Mouse (Mus musculus) heart, postnatal 0 days (tissue): ENCODE results near the gene Rad9b. TPM values are rescaled to one million over a fixed set of nuclear protein-coding genes. Genes with fewer than 3 reads are reported as not detected.

Source experiments
- ATAC-seq: fragments of 200-750 bp; cut with Nextera tagmentation; 2 replicates; pipeline ENCODE4 v1.8.0; 2017; ENCODE audit warnings: low read depth, moderate number of reproducible peaks, moderate library complexity; ENCODE audit not compliant: insufficient read depth
- DNase-seq: peaks from one replicate; pipeline ENCODE4 v3.0.0-alpha.2; 2016; ENCODE audit warnings: low spot score
- H3K27ac ChIP-seq: fragments of 300-500 bp; sonication (generic); 2 replicates; pipeline ENCODE4 v1.5.1; 2014; ENCODE audit warnings: low read depth, mild to moderate bottlenecking
- H3K27me3 ChIP-seq: fragments of 300-500 bp; sonication (generic); 2 replicates; pipeline ENCODE4 v1.6.1; 2014; ENCODE audit warnings: low read length, mixed read lengths; ENCODE audit not compliant: control insufficient read depth, insufficient read depth
- H3K36me3 ChIP-seq: fragments of 300-500 bp; sonication (generic); replicated peaks from 2 replicates; pipeline ENCODE4 v1.6.1; 2014; ENCODE audit warnings: low read length, mixed read lengths; ENCODE audit not compliant: control insufficient read depth, insufficient read depth
- H3K4me1 ChIP-seq: fragments of 300-500 bp; sonication (generic); 2 replicates; pipeline ENCODE4 v1.6.1; 2014; ENCODE audit warnings: antibody characterized with exemption; ENCODE audit not compliant: control insufficient read depth, insufficient read depth
- H3K4me2 ChIP-seq: fragments of 300-500 bp; sonication (generic); 2 replicates; pipeline ENCODE4 v1.6.1; 2014; ENCODE audit warnings: low read depth, mild to moderate bottlenecking, low read length, moderate library complexity
- H3K4me3 ChIP-seq: fragments of 300-500 bp; sonication (generic); 2 replicates; pipeline ENCODE4 v1.5.1; 2014; ENCODE audit warnings: low read depth, low read length
- H3K9ac ChIP-seq: fragments of 300-500 bp; sonication (generic); replicated peaks from 2 replicates; pipeline ENCODE4 v1.6.1; 2014; ENCODE audit warnings: low read depth, low read length, mixed read lengths
- H3K9me3 ChIP-seq: fragments of 300-500 bp; sonication (generic); replicated peaks from 2 replicates; pipeline ENCODE4 v1.6.1; 2016; ENCODE audit warnings: low read length; ENCODE audit not compliant: control insufficient read depth
- CTCF ChIP-seq: IDR thresholded peaks from 2 replicates; pipeline ENCODE4 v1.5.1; 2016; ENCODE audit warnings: antibody characterized with exemption, control low read depth, low read depth
- EP300 ChIP-seq: IDR thresholded peaks from 2 replicates; pipeline ENCODE4 v1.6.1; 2016; ENCODE audit warnings: antibody characterized with exemption, low read depth
- WGBS: fragments of 180-500 bp; shearing (Covaris S2); extraction: QIAGEN DNeasy Blood & Tissue Kit; methylation state at CpG from one replicate; pipeline ENCODE4 v1.1.7; 2014; 5-methylcytosine and 5-hydroxymethylcytosine counted together
- polyA plus RNA-seq: library from polyadenylated mRNA; unstranded; fragments of >200 nt; fragmentation: Nextera tagmentation; extraction: Ambion mirVana; gene quantifications from 2 replicates; pipeline ENCODE4 v1.2.1, GENCODE M21; 2015
- total RNA-seq: library from RNA; depleted of rRNA; stranded (reverse); fragments of >200 nt; gene quantifications from 2 replicates; pipeline ENCODE4 v1.2.3, GENCODE M21; 2014; ENCODE audit warnings: low replicate concordance; rRNA removed

Gene Rad9b
- total and polyA plus RNA-seq, 2 experiments from 2014 or later: 8.2 to 13.9 TPM

GRCm38 (mm10) chr5:122280422-122280826, 73.6 kb downstream of the Rad9b start:
- Histone ChIP-seq H3K9me3 (no peaks in the 10 kb centered on the region), H3K27ac (peak overlapping the region; percentile 52), H3K4me3 (no peak overlapping the region), H3K27me3 (no peaks in the 10 kb centered on the region), H3K9ac (no peak overlapping the region), H3K36me3 (no peaks in the 10 kb centered on the region), H3K4me2 (peak overlapping the region; percentile 45), H3K4me1 (peaks cover 25% of the 10 kb centered on the region)
- ATAC-seq: no peak
- TF ChIP-seq CTCF (no peak), EP300 (no peak)
- 24% methylated on average over 6 of the region's 6 CpGs for WGBS
- no peak for DNase-seq

- Histone ChIP-seq H3K9me3 (no peaks in the 10 kb centered on the region), H3K27me3 (no peaks in the 10 kb centered on the region), H3K36me3 (no peaks in the 10 kb centered on the region), H3K4me2 (no peak overlapping the region), H3K9ac (no peak overlapping the region), H3K4me1 (peaks cover 25% of the 10 kb centered on the region), H3K27ac (peak overlapping the region; percentile 52; the same call in 1 of the 2 replicates), H3K4me3 (no peak overlapping the region)
- TF ChIP-seq EP300: no peak
- no peak for TF ChIP-seq CTCF
- DNase-seq (no peak), ATAC-seq (no peak)
- WGBS: 67% methylated on average over 12 of the region's 12 CpGs
These were observed 74.1 kb downstream of the Rad9b start for GRCm38 (mm10) chr5:122279799-122280421.

GRCm38 (mm10) chr5:122278946-122279345, 75.1 kb downstream of the Rad9b start:
- no peaks in the 10 kb centered on the region for H3K36me3 ChIP-seq
- H3K9me3 ChIP-seq: no peaks in the 10 kb centered on the region
- DNase-seq (no peak), ATAC-seq (no peak)
- no peaks in the 10 kb centered on the region for H3K27me3 ChIP-seq
- H3K27ac ChIP-seq: no peak overlapping the region
- H3K4me2 ChIP-seq: no peak overlapping the region
- WGBS: 90% methylated on average over 7 of the region's 7 CpGs
- H3K9ac ChIP-seq: no peak overlapping the region
- H3K4me1 ChIP-seq: peaks cover 25% of the 10 kb centered on the region
- TF ChIP-seq CTCF (no peak), EP300 (no peak)
- no peak overlapping the region for H3K4me3 ChIP-seq

GRCm38 (mm10) chr5:122274785-122275184, 79.2 kb downstream of the Rad9b start:
- H3K4me3 ChIP-seq: no peak overlapping the region
- H3K27me3 ChIP-seq: no peaks in the 10 kb centered on the region
- no peaks in the 10 kb centered on the region for H3K36me3 ChIP-seq
- no peak overlapping the region for H3K9ac ChIP-seq
- peaks cover 1% of the 10 kb centered on the region; the same call in 1 of the 2 replicates for H3K4me1 ChIP-seq
- 28% methylated on average over 5 of the region's 5 CpGs for WGBS
- no peak overlapping the region for H3K4me2 ChIP-seq
- no peak for ATAC-seq
- no peak overlapping the region for H3K27ac ChIP-seq
- no peaks in the 10 kb centered on the region for H3K9me3 ChIP-seq
- no peak for DNase-seq
- TF ChIP-seq CTCF: no peak
- no peak for TF ChIP-seq EP300

Other genes starting within 250 kb of the Rad9b start
- gene Ccdc63, start 213.4 kb downstream of the Rad9b start, total RNA-seq: not detected in 2 replicates
- 0.26 and 0.27 TPM in 2 replicates for gene Ccdc63, start 213.4 kb downstream of the Rad9b start, polyA plus RNA-seq
- 199 and 295 TPM in 2 replicates for gene Ppp1cc, start 196.0 kb downstream of the Rad9b start, total RNA-seq
- gene Ppp1cc, start 196.0 kb downstream of the Rad9b start, polyA plus RNA-seq: 146 and 157 TPM in 2 replicates
- gene Hvcn1, start 147.4 kb downstream of the Rad9b start, total RNA-seq: 0.23 and 2.6 TPM in 2 replicates
- gene Hvcn1, start 147.4 kb downstream of the Rad9b start, polyA plus RNA-seq: 1.2 and 2.1 TPM in 2 replicates
- 5.7 and 21.6 TPM in 2 replicates for gene Tctn1, start 89.8 kb downstream of the Rad9b start, total RNA-seq
- 2.3 TPM in 2 replicates for gene Tctn1, start 89.8 kb downstream of the Rad9b start, polyA plus RNA-seq
- 33.9 and 40.3 TPM in 2 replicates for gene Pptc7, start 69.9 kb downstream of the Rad9b start, total RNA-seq
- 16.8 and 20.5 TPM in 2 replicates for gene Pptc7, start 69.9 kb downstream of the Rad9b start, polyA plus RNA-seq
- gene Vps29, start 136 bp upstream of the Rad9b start, total RNA-seq: 84.0 and 92.5 TPM in 2 replicates
- 184 and 206 TPM in 2 replicates for gene Vps29, start 136 bp upstream of the Rad9b start, polyA plus RNA-seq
- gene Gpn3, start 17.6 kb upstream of the Rad9b start, total RNA-seq: 28.5 and 50.9 TPM in 2 replicates
- 42.9 and 48.7 TPM in 2 replicates for gene Gpn3, start 17.6 kb upstream of the Rad9b start, polyA plus RNA-seq
- 21.8 and 40.7 TPM in 2 replicates for gene Fam216a, start 18.1 kb upstream of the Rad9b start, total RNA-seq
- 30.5 and 31.8 TPM in 2 replicates for gene Fam216a, start 18.1 kb upstream of the Rad9b start, polyA plus RNA-seq
- 157 and 179 TPM in 2 replicates for gene Arpc3, start 37.6 kb upstream of the Rad9b start, total RNA-seq
- 97.2 and 106 TPM in 2 replicates for gene Arpc3, start 37.6 kb upstream of the Rad9b start, polyA plus RNA-seq
- gene Anapc7, start 67.5 kb upstream of the Rad9b start, total RNA-seq: 30.1 and 38.9 TPM in 2 replicates
- gene Anapc7, start 67.5 kb upstream of the Rad9b start, polyA plus RNA-seq: 33.1 and 36.9 TPM in 2 replicates
- 2,277 and 2,295 TPM in 2 replicates for gene Atp2a2, start 148.0 kb upstream of the Rad9b start, total RNA-seq
- gene Atp2a2, start 148.0 kb upstream of the Rad9b start, polyA plus RNA-seq: 706 and 785 TPM in 2 replicates